Comparison of ENCODE assay signal across 20 mouse cellular contexts in the genomic region with DNA sequence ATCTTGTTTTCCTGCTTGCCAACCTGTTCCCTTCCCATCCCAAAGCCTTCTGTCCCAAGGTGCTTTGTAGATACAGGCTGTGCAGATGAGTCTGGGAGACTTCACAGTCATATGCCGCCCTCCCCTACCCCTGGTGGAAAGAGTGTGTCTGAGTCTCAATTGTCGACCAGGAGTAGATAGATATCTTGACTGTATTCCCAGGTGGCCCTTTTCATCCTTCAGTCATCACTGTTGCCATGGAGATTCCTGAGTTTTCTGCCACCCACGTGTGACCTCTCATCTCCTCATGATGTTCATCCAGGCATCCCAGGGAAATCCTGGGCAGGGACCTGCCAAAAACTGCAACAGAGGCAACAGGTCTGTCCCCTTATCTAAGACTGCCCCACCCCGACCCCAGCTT.
DNase-seq lines count a peak whose midpoint lies in the region; ATAC-seq and TF ChIP-seq lines count a peak whose summit lies in the region.
"Had no signal": no experiment of that assay in that cellular context is flagged by ENCODE, and none has a peak within 500 bp of the region (broad histone marks: within the 10 kb centered on the region; RNA-seq: fewer than 3 reads in every experiment).

No protein-coding gene starts in this region.

- 0 out of 2 replicates have a peak overlapping the region, but pooled peaks have one; percentile 16 for H3K27ac ChIP-seq in heart, embryonic 10.5 days
- H3K27ac ChIP-seq in lung, embryonic 15.5 days, result peak overlapping the region; percentile 74
- no peak overlapping the region for H3K27ac ChIP-seq in midbrain, postnatal 0 days (ENCODE audit: low read depth, low read length)
- no peak overlapping the region for H3K27ac ChIP-seq in midbrain, embryonic 11.5 days (ENCODE audit: low read depth, low read length)
- H3K27ac ChIP-seq: embryonic facial prominence, embryonic 15.5 days; forebrain, embryonic 15.5 days; heart, adult 2 months; heart, embryonic 13.5 days; hindbrain, embryonic 12.5 days had no signal

- WGBS in heart, embryonic 10.5 days, result 39% methylated on average over 4 of the region's 4 CpGs
- WGBS in lung, embryonic 15.5 days, result 18% methylated on average over 4 of the region's 4 CpGs
- WGBS in midbrain, postnatal 0 days, result 36% methylated on average over 4 of the region's 4 CpGs
- WGBS in midbrain, embryonic 11.5 days, result 46% methylated on average over 4 of the region's 4 CpGs

- peaks cover 21% of the 10 kb centered on the region for H3K27me3 ChIP-seq in heart, embryonic 10.5 days (ENCODE audit: insufficient read depth, poor library complexity, severe bottlenecking)
- H3K27me3 ChIP-seq in lung, embryonic 15.5 days, result no peaks in the 10 kb centered on the region
- H3K27me3 ChIP-seq in midbrain, postnatal 0 days (ENCODE audit: insufficient read depth, low read length), result no peaks in the 10 kb centered on the region
- no peaks in the 10 kb centered on the region for H3K27me3 ChIP-seq in midbrain, embryonic 11.5 days (ENCODE audit: control insufficient read depth, insufficient read depth, low read length)
- H3K27me3 ChIP-seq: CH12.LX; embryonic facial prominence, embryonic 15.5 days; forebrain, embryonic 15.5 days had no signal

- H3K9ac ChIP-seq in lung, embryonic 15.5 days, result no peak overlapping the region
- H3K9ac ChIP-seq in midbrain, postnatal 0 days (replicated peaks; ENCODE audit: low read length, poor library complexity, severe bottlenecking), result no peak overlapping the region
- H3K9ac ChIP-seq in midbrain, embryonic 11.5 days (ENCODE audit: low read length), result no peak overlapping the region
- H3K9ac ChIP-seq: embryonic facial prominence, embryonic 15.5 days; forebrain, embryonic 15.5 days; heart, embryonic 13.5 days; hindbrain, embryonic 12.5 days had no signal

- no peak overlapping the region for H3K4me3 ChIP-seq in heart, embryonic 10.5 days
- no peak overlapping the region for H3K4me3 ChIP-seq in lung, embryonic 15.5 days
- H3K4me3 ChIP-seq in midbrain, postnatal 0 days (ENCODE audit: low read depth, low read length), result no peak overlapping the region
- H3K4me3 ChIP-seq in midbrain, embryonic 11.5 days (ENCODE audit: low read depth, low read length), result no peak overlapping the region
- H3K4me3 ChIP-seq: embryonic facial prominence, embryonic 15.5 days; erythroblast, embryonic 14.5 days; forebrain, embryonic 15.5 days; heart, adult 2 months; heart, embryonic 13.5 days; hindbrain, embryonic 12.5 days had no signal

- H3K9me3 ChIP-seq in heart, embryonic 10.5 days, result no peaks in the 10 kb centered on the region
- H3K9me3 ChIP-seq in lung, embryonic 15.5 days, result no peaks in the 10 kb centered on the region
- no peaks in the 10 kb centered on the region for H3K9me3 ChIP-seq in midbrain, postnatal 0 days (ENCODE audit: low read length)
- H3K9me3 ChIP-seq in midbrain, embryonic 11.5 days (ENCODE audit: control insufficient read depth, low read length), result no peaks in the 10 kb centered on the region
- H3K9me3 ChIP-seq: embryonic facial prominence, embryonic 15.5 days; forebrain, embryonic 15.5 days; hindbrain, embryonic 12.5 days had no signal

- ATAC-seq in lung, embryonic 15.5 days (ENCODE audit: borderline replicate concordance, extremely low read depth, low FRiP score, low TSS enrichment), result 0 out of 2 replicates have a peak, but pooled peaks have one; percentile 8
- ATAC-seq in midbrain, postnatal 0 days (ENCODE audit: low FRiP score), result no peak
- no peak for ATAC-seq in midbrain, embryonic 11.5 days (ENCODE audit: low FRiP score)
- ATAC-seq: forebrain, embryonic 15.5 days had no signal

- no peak for TF ChIP-seq CTCF in midbrain, postnatal 0 days (IDR thresholded peaks at IDR 0.05)

- intact Hi-C loops in heart, postnatal 25 days (cut with DNase I), result no loop called here

- no peaks in the 10 kb centered on the region for H3K36me3 ChIP-seq in heart, embryonic 10.5 days
- H3K36me3 ChIP-seq in lung, embryonic 15.5 days, result no peaks in the 10 kb centered on the region
- H3K36me3 ChIP-seq in midbrain, postnatal 0 days (ENCODE audit: insufficient read depth, low read length), result no peaks in the 10 kb centered on the region
- no peaks in the 10 kb centered on the region for H3K36me3 ChIP-seq in midbrain, embryonic 11.5 days (ENCODE audit: control insufficient read depth, insufficient read depth, low read length)
- H3K36me3 ChIP-seq: embryonic facial prominence, embryonic 15.5 days; forebrain, embryonic 15.5 days; heart, embryonic 13.5 days; hindbrain, embryonic 12.5 days had no signal

- peak overlapping the region; percentile 4; the same call in 1 of the 2 replicates for H3K4me2 ChIP-seq in lung, embryonic 15.5 days
- no peak overlapping the region for H3K4me2 ChIP-seq in midbrain, postnatal 0 days (ENCODE audit: low read depth, low read length, poor library complexity, severe bottlenecking)
- no peak overlapping the region for H3K4me2 ChIP-seq in midbrain, embryonic 11.5 days
- H3K4me2 ChIP-seq: embryonic facial prominence, embryonic 15.5 days; forebrain, embryonic 15.5 days; heart, embryonic 13.5 days; hindbrain, embryonic 12.5 days had no signal

- peaks cover 14% of the 10 kb centered on the region for H3K4me1 ChIP-seq in heart, embryonic 10.5 days
- H3K4me1 ChIP-seq in lung, embryonic 15.5 days, result peaks cover 24% of the 10 kb centered on the region
- H3K4me1 ChIP-seq in midbrain, postnatal 0 days (ENCODE audit: insufficient read depth, low read length), result no peaks in the 10 kb centered on the region
- no peaks in the 10 kb centered on the region for H3K4me1 ChIP-seq in midbrain, embryonic 11.5 days (ENCODE audit: control insufficient read depth, insufficient read depth, low read length)
- H3K4me1 ChIP-seq: embryonic facial prominence, embryonic 15.5 days; heart, embryonic 13.5 days had no signal

- DNase-seq in heart, embryonic 10.5 days (ENCODE audit: low spot score), result no peak
- DNase-seq in heart, postnatal 25 days (ENCODE audit: low spot score), result no peak
- no peak for DNase-seq in lung, postnatal 36 days
- DNase-seq in midbrain, postnatal 0 days (ENCODE audit: low spot score), result peak; percentile 34
- DNase-seq in midbrain, embryonic 11.5 days (ENCODE audit: low spot score, missing footprints), result no peak
- DNase-seq in layer of hippocampus, adult 18-20 months (ENCODE audit: low spot score in 2 of 2), result no peak
- DNase-seq: adrenal gland, adult 2 months; adrenal gland, postnatal 25 days; cerebellum, adult 2 months; cerebellum, postnatal 10 days; gastrocnemius, postnatal 10 days; heart, adult 2 months; heart, postnatal 4 days had no signal

Comparison
In these comparisons a context has a peak if more than half of its experiments do, and no peak if none do; other contexts are left out.
1. H3K27ac ChIP-seq: peak in heart, embryonic 10.5 days (single experiment) and lung, embryonic 15.5 days (single experiment); none in midbrain, postnatal 0 days (single experiment) and midbrain, embryonic 11.5 days (single experiment).